Mouse (Mus musculus): ENCODE data around the gene Olfr715. TPM values are rescaled to one million over a fixed set of nuclear protein-coding genes. Genes with fewer than 3 reads are reported as not detected.
"Not testable (repeated sequence)": the region's sequence is repeated elsewhere in the genome, so short reads cannot be mapped to it uniquely, and the experiment has no call there.

Olfr715 gene
- polyA plus RNA-seq (2015; fragmentation: Nextera tagmentation; extraction: Ambion mirVana) = not detected in 2 replicates

DNA sequence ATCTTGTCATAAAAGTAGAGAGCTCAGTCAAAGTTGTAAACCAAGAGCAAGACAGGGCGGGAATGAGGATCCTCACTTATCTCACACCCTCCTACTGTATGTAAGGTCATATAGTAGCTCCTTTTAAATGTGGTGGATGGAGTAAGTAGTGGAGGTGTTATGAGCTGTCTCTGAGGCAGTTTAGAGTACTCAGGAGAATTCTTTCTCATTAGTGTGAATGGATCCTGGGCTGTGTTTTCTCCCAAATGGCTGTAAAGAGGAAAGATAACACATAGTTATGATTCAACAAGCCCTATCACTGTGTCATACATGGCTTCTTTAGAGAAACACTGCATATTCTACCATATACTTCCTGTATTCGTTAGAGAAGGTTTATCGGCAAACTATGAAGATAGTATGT lies at the start of gene Olfr715:
Olfr715 (minus strand) TSS at position 101 of the 400 bp plus-strand sequence.
- not testable (repeated sequence) for DNase-seq (ENCODE audit: low spot score)

DNA sequence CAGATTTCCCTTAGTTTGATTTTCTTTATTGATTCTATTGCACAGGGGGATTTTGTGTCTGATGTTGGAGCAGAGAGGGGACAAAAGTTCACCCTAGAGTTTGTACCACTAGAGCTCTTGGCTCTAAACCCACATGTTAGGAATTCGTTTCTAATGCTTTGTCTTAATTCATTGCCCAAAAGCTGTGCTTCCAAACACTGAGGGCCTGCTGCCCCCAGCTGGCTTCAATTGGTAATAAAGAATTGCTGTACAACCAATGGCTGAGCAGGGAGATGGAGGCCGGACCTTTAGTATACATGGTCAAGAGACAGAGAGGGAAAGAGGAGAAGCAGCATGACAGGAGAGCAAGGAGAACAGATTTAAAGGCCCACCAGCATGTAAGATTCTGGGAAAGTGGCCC lies 49.5 kb upstream of the Olfr715 start:
- DNase-seq (ENCODE audit: low spot score) = no peak

DNA sequence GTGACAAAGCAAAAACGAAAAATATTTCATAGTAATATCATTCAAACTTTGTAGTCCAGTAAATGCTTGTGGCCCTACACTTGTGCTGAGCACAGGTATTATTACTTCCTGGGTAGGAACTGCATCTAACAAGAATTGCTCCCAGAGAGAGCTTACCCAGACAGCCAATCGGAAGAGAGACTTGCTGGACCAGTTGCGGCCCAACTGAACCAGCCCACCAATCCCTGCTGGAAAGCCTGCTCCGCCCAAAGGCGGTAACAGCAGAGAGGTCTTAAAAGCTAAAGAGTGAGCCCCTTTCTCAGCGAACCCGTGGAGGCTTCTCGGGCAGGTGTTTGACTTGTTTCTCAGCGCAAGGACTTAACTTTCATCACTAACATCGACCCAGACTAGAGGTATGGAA lies 35.8 kb upstream of the Olfr715 start, which contains the start of gene Nlrp14:
Nlrp14 (plus strand) TSS at position 301 of the 400 bp plus-strand sequence.
- no peak for DNase-seq (ENCODE audit: low spot score)

DNA sequence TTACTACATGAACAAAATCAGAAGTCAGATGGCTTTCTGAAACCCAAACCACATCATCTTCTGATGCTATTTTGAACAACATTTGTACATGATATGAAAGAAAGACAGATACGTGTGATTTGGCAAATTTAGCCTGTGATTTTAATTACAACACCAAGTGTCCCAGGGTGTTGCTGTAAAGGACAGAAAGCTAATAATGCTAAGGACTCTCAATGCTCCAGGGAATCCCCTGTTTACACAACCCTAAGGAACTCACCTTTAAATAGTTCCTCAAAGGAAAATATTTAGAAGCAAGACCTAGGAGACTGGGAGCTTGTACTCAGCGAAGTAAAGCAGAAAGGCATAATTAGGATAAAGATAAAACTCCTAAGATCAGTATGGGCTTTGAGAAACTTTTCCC lies 7.1 kb upstream of the Olfr715 start, which contains the start of gene Olfr716:
Olfr716 (plus strand) TSS at position 301 of the 400 bp plus-strand sequence.
- not testable (repeated sequence) for DNase-seq (ENCODE audit: low spot score)

DNA sequence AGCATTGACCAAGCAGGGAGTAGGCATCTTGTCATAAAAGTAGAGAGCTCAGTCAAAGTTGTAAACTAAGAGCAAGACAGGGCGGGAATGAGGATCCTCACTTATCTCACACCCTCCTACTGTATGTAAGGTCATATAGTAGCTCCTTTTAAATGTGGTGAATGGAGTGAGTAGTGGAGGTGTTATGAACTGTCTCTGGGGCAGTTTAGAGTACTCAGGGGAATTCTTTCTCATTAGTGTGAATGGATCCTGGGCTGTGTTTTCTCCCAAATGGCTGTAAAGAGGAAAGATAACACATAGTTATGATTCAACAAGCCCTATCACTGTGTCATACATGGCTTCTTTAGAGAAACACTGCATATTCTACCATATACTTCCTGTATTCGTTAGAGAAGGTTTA lies 20.6 kb downstream of the Olfr715 start, which contains the start of gene Olfr715b:
Olfr715b (minus strand) TSS at position 101 of the 400 bp plus-strand sequence.
- not testable (repeated sequence) for DNase-seq (ENCODE audit: low spot score)

DNA sequence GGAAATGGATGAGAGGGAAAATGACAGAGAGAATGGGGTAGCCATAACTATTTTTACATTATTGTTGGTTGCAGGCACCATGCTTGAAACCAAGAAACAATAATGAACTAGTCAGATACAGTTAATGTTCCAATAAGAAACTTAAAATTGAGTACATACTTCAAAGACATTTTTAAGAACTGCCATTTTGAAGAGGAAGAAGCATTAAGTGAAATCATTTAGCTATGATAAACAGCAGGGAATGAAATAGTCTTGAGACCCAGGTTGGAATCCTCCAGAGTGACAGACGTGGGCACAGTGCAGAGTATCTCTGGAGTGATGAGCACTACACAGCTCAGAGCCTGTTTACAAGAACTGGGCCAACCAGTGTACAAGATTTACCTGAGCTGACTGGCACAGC lies 38.0 kb downstream of the Olfr715 start, which contains the start of gene Olfr17:
Olfr17 (plus strand) TSS at position 301 of the 400 bp plus-strand sequence.
- DNase-seq (ENCODE audit: low spot score) = no peak

Other genes starting within 250 kb of the Olfr715 start
- gene Olfr706, start 242.9 kb downstream of the Olfr715 start, polyA plus RNA-seq (2015; fragmentation: Nextera tagmentation; extraction: Ambion mirVana) = not detected in 2 replicates
- gene Olfr707, start 229.8 kb downstream of the Olfr715 start, polyA plus RNA-seq (2015; fragmentation: Nextera tagmentation; extraction: Ambion mirVana) = not detected in 2 replicates
- gene Olfr1532-ps1, start 223.1 kb downstream of the Olfr715 start, polyA plus RNA-seq (2015; fragmentation: Nextera tagmentation; extraction: Ambion mirVana) = not detected in 2 replicates
- not detected in 2 replicates for gene Olfr709-ps1, start 198.9 kb downstream of the Olfr715 start, polyA plus RNA-seq (2015; fragmentation: Nextera tagmentation; extraction: Ambion mirVana)
- not detected in 2 replicates for gene Olfr710, start 182.8 kb downstream of the Olfr715 start, polyA plus RNA-seq (2015; fragmentation: Nextera tagmentation; extraction: Ambion mirVana)
- not detected in 2 replicates for gene Olfr6, start 167.1 kb downstream of the Olfr715 start, polyA plus RNA-seq (2015; fragmentation: Nextera tagmentation; extraction: Ambion mirVana)
- not detected in 2 replicates for gene Olfr711, start 155.6 kb downstream of the Olfr715 start, polyA plus RNA-seq (2015; fragmentation: Nextera tagmentation; extraction: Ambion mirVana)
- not detected in 2 replicates for gene Olfr2, start 125.0 kb downstream of the Olfr715 start, polyA plus RNA-seq (2015; fragmentation: Nextera tagmentation; extraction: Ambion mirVana)
- 0.03 TPM in 1 of 2 replicates, not detected in the other for gene Olfr713, start 99.9 kb downstream of the Olfr715 start, polyA plus RNA-seq (2015; fragmentation: Nextera tagmentation; extraction: Ambion mirVana)
- gene Olfr714, start 60.1 kb downstream of the Olfr715 start, polyA plus RNA-seq (2015; fragmentation: Nextera tagmentation; extraction: Ambion mirVana) = not detected in 2 replicates
- gene Olfr17, start 37.9 kb downstream of the Olfr715 start, polyA plus RNA-seq (2015; fragmentation: Nextera tagmentation; extraction: Ambion mirVana) = not detected in 2 replicates
- not detected in 2 replicates for gene Olfr715b, start 20.7 kb downstream of the Olfr715 start, polyA plus RNA-seq (2015; fragmentation: Nextera tagmentation; extraction: Ambion mirVana)
- gene Olfr716, start 7.2 kb upstream of the Olfr715 start, polyA plus RNA-seq (2015; fragmentation: Nextera tagmentation; extraction: Ambion mirVana) = not detected in 2 replicates
- 0.09 TPM in 1 of 2 replicates, not detected in the other for gene Nlrp14, start 35.9 kb upstream of the Olfr715 start, polyA plus RNA-seq (2015; fragmentation: Nextera tagmentation; extraction: Ambion mirVana)
- gene Rbmxl2, start 78.4 kb upstream of the Olfr715 start, polyA plus RNA-seq (2015; fragmentation: Nextera tagmentation; extraction: Ambion mirVana) = not detected in 2 replicates
- 0.04 and 0.08 TPM in 2 replicates for gene Syt9, start 239.6 kb upstream of the Olfr715 start, polyA plus RNA-seq (2015; fragmentation: Nextera tagmentation; extraction: Ambion mirVana)

Measured in thymus, postnatal 0 days (tissue).